ENCODE assay signal across 15 mouse cellular contexts in the genomic region with DNA sequence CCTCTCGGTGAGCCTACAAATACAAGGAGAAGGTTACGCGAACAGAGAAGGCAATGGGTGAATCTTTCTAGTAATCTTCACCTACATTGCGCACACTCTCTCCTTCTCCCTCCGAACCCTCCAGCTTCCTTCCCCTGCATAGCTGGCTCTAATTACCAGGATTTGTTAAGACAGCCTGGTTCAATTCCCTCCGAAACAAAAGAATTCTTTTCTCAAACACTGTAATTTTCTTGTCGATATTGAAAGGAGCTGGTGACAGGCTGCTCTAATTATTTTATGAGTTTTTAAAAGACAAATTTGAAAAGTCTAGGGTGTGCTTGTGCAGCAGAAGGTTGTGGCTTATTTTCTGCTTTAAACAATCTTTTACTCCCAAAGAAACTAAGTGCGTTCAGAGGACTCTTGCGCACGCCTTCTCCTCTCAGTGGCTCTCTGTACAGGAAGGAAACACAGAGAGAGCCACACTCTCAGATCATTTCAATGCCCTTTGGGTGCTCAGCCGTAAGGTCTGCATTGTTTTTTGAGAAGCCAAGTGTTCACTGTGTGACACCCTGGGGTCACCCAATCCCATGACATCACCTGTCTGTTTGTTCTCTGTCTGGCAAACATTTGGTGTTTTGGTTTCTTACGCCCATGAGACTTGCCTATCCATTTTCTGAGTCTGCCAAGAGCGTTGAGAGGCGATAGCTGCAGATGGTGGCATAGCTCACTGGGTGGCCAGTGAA.
"Had no signal": no experiment of that assay in that cellular context is flagged by ENCODE, and none has a peak within 500 bp of the region (broad histone marks: within the 10 kb centered on the region; RNA-seq: fewer than 3 reads in every experiment).

No protein-coding gene starts in this region.

- ATAC-seq: liver, embryonic 12.5 days; midbrain, embryonic 15.5 days had no signal

- H3K4me3 ChIP-seq: kidney, embryonic 15.5 days; limb, embryonic 15.5 days; liver, embryonic 12.5 days; megakaryocyte, embryonic 14.5 days; midbrain, embryonic 15.5 days; neural tube, embryonic 13.5 days; stomach, embryonic 15.5 days had no signal

- H3K36me3 ChIP-seq: kidney, embryonic 15.5 days; limb, embryonic 15.5 days; liver, embryonic 12.5 days; midbrain, embryonic 15.5 days; neural tube, embryonic 13.5 days; stomach, embryonic 15.5 days had no signal

- H3K9me3 ChIP-seq: kidney, embryonic 15.5 days; limb, embryonic 15.5 days; liver, embryonic 12.5 days; midbrain, embryonic 15.5 days; neural tube, embryonic 13.5 days; stomach, embryonic 15.5 days had no signal

- H3K4me2 ChIP-seq: kidney, embryonic 15.5 days; limb, embryonic 15.5 days; liver, embryonic 12.5 days; lung, embryonic 14.5 days; midbrain, embryonic 11.5 days; midbrain, embryonic 15.5 days; neural tube, embryonic 13.5 days; stomach, embryonic 15.5 days had no signal

- H3K27me3 ChIP-seq: kidney, embryonic 15.5 days; limb, embryonic 15.5 days; liver, embryonic 12.5 days; megakaryocyte, embryonic 14.5 days; midbrain, embryonic 15.5 days; neural tube, embryonic 13.5 days; stomach, embryonic 15.5 days had no signal

- DNase-seq: kidney, postnatal 25 days; lung, embryonic 14.5 days; lung, postnatal 10 days; right cerebral cortex, postnatal 14 days; thymus, adult 2 months; thymus, postnatal 25 days had no signal

- H3K9ac ChIP-seq: kidney, embryonic 15.5 days; limb, embryonic 15.5 days; liver, embryonic 12.5 days; lung, embryonic 14.5 days; midbrain, embryonic 15.5 days; neural tube, embryonic 13.5 days; stomach, embryonic 15.5 days had no signal

- H3K27ac ChIP-seq: kidney, embryonic 15.5 days; limb, embryonic 15.5 days; liver, embryonic 12.5 days; macrophage; midbrain, embryonic 15.5 days; neural tube, embryonic 13.5 days; stomach, embryonic 15.5 days had no signal

- H3K4me1 ChIP-seq: kidney, embryonic 15.5 days; limb, embryonic 15.5 days; liver, embryonic 12.5 days; megakaryocyte, embryonic 14.5 days; stomach, embryonic 15.5 days had no signal
